Mouse (Mus musculus) midbrain, embryonic 11.5 days (tissue): ENCODE results near the gene Gjd3. TPM values are rescaled to one million over a fixed set of nuclear protein-coding genes. Genes with fewer than 3 reads are reported as not detected.
A peak's percentile ranks its signal among the peaks of the same experiment; 100 is the strongest.
"Not testable (repeated sequence)": the region's sequence is repeated elsewhere in the genome, so short reads cannot be mapped to it uniquely, and the experiment has no call there.

Experiments
- ATAC-seq: fragments of 200-750 bp; cut with Nextera tagmentation; 2 replicates; pipeline ENCODE4 v1.8.0; 2017; ENCODE audit warnings: moderate TSS enrichment, moderate library complexity; ENCODE audit not compliant: low FRiP score
- DNase-seq: peaks from one replicate; pipeline ENCODE4 v3.0.0; 2015; ENCODE audit warnings: low spot score; ENCODE audit errors: missing footprints
- H3K27ac ChIP-seq: fragments of 300-500 bp; sonication (generic); 2 replicates; pipeline ENCODE4 v1.5.1; 2014; ENCODE audit warnings: low read depth, low read length
- H3K27me3 ChIP-seq: fragments of 300-500 bp; sonication (generic); 2 replicates; pipeline ENCODE4 v1.6.1; 2014; ENCODE audit warnings: mild to moderate bottlenecking, low read length, moderate library complexity, mixed read lengths; ENCODE audit not compliant: control insufficient read depth, insufficient read depth
- H3K36me3 ChIP-seq: fragments of 300-500 bp; sonication (generic); 2 replicates; pipeline ENCODE4 v1.6.1; 2014; ENCODE audit warnings: mild to moderate bottlenecking, low read length, moderate library complexity, mixed read lengths; ENCODE audit not compliant: control insufficient read depth, insufficient read depth
- H3K4me1 ChIP-seq: fragments of 300-500 bp; sonication (generic); 2 replicates; pipeline ENCODE4 v1.6.1; 2014; ENCODE audit warnings: low read length; ENCODE audit not compliant: control insufficient read depth, insufficient read depth
- H3K4me2 ChIP-seq: fragments of 300-500 bp; sonication (generic); 2 replicates; pipeline ENCODE4 v1.6.1; 2014; ENCODE audit warnings: mild to moderate bottlenecking, moderate library complexity
- H3K4me3 ChIP-seq: fragments of 300-500 bp; sonication (generic); 2 replicates; pipeline ENCODE4 v1.5.1; 2014; ENCODE audit warnings: low read depth, low read length
- H3K9ac ChIP-seq: fragments of 300-500 bp; sonication (generic); 2 replicates; pipeline ENCODE4 v1.6.1; 2014; ENCODE audit warnings: low read length
- H3K9me3 ChIP-seq: fragments of 300-500 bp; sonication (generic); 2 replicates; pipeline ENCODE4 v1.6.1; 2016; ENCODE audit warnings: low read length; ENCODE audit not compliant: control insufficient read depth
- WGBS: fragments of 180-500 bp; shearing (Covaris S2); extraction: QIAGEN DNeasy Blood & Tissue Kit; methylation state at CpG from one replicate; pipeline ENCODE4 v1.1.7; 2014; 5-methylcytosine and 5-hydroxymethylcytosine counted together
- polyA plus RNA-seq: library from polyadenylated mRNA; unstranded; fragments of >200 nt; fragmentation: Nextera tagmentation; extraction: Ambion mirVana; gene quantifications from 2 replicates; pipeline ENCODE4 v1.2.1, GENCODE M21; 2014

The Gjd3 gene
- polyA plus RNA-seq, 1 experiment from 2014 or later: not detected

DNA sequence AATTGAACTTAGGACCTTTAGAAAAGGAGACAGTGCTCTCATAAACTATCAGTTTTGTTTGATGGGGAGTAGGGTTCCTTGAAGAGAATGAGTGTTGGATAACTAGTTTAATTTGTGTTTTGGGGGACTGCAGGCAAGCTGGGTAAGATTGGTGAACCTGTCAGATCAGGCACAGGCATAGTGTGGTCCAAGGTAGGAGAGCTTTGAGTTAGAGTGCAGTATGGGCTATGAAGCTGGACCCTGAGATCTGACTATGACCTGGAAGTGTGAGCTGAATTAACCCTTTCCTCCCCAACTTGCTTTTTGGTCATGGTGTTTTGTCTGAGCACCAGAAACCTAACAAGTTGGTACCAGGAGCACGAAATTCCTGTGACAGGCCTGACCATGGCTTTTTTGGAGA, 31.0 kb upstream of the Gjd3 start:
- Histone ChIP-seq H3K4me3 (no peak overlapping the region), H3K9me3 (no peaks in the 10 kb centered on the region), H3K9ac (no peak overlapping the region), H3K4me2 (no peak overlapping the region), H3K4me1 (no peaks in the 10 kb centered on the region), H3K36me3 (peaks cover 51% of the 10 kb centered on the region), H3K27ac (no peak overlapping the region), H3K27me3 (no peaks in the 10 kb centered on the region)
- 92% methylated on average over 1 of the region's 1 CpGs for WGBS
- ATAC-seq (no peak), DNase-seq (peak; percentile 80)

DNA sequence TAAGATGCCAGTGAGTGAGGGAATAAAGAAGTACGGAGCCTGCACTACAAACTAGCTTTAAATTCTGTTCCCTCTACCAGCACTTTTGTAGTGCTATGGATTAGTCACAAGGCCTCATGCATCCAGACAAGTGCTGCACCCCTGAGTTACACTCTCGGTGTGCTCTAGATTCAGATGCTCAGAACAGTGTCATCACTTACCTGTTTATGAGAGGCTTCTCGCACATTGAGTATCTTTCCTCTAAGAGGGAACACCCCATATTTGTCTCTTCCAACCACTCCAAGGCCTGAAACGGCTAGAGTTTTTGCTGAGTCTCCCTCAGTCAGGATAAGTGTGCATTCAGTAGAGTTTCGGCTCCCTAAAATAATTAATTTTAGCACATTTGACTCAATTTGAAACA, 27.9 kb upstream of the Gjd3 start:
- no peaks in the 10 kb centered on the region for H3K27me3 ChIP-seq
- peaks cover 46% of the 10 kb centered on the region for H3K36me3 ChIP-seq
- H3K4me3 ChIP-seq: no peak overlapping the region
- H3K9me3 ChIP-seq: no peaks in the 10 kb centered on the region
- H3K27ac ChIP-seq: no peak overlapping the region
- 95% methylated on average over 5 of the region's 5 CpGs for WGBS
- H3K9ac ChIP-seq: no peak overlapping the region
- DNase-seq (no peak), ATAC-seq (no peak)
- no peak overlapping the region for H3K4me2 ChIP-seq
- no peaks in the 10 kb centered on the region for H3K4me1 ChIP-seq

DNA sequence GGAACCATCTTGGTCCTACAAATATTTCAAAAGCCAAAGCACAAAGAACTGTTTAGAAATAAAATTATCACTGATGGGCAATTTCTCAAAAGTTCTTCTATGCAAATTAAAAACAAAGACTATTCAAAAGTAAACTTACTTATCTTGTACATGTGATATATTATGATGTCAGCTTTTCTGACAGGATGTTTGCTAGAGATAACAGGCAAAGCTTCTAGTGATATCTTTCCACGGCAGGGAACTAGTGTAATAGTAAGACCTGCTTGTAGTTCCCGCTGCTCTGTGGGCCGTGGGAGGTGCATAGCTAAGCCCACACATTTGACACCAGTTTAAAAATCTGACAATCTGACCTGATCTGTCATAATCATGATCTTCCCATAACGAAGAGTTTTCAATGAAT, 27.3 kb upstream of the Gjd3 start:
- Histone ChIP-seq H3K4me2 (no peak overlapping the region), H3K36me3 (peaks cover 44% of the 10 kb centered on the region), H3K4me1 (no peaks in the 10 kb centered on the region), H3K9ac (no peak overlapping the region), H3K27ac (no peak overlapping the region), H3K9me3 (no peaks in the 10 kb centered on the region), H3K4me3 (no peak overlapping the region), H3K27me3 (no peaks in the 10 kb centered on the region)
- WGBS: 94% methylated on average over 4 of the region's 4 CpGs
- no peak for ATAC-seq
- no peak for DNase-seq

DNA sequence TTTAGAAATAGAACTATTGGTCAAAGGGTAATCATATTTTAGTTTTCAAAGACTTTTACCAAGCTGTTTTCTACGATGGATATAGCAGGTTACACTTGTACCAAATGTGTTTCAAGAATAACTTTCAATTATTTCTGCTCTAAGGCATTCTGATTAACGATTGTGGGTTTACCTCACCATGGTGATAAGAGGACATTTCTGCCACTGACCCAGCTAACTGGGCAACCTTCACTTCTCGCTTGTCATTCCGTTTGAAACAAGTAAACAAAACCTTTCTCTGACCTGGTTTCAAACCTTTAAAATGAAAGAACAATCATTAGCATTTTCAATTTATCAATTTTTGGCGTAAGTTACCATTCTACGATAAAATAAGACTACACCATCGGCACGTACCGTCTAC, 24.0 kb upstream of the Gjd3 start:
- ATAC-seq (no peak), DNase-seq (peak; percentile 81)
- H3K4me1 ChIP-seq: no peaks in the 10 kb centered on the region
- no peak overlapping the region for H3K27ac ChIP-seq
- 97% methylated on average over 9 of the region's 9 CpGs for WGBS
- H3K4me3 ChIP-seq: no peak overlapping the region
- H3K4me2 ChIP-seq: no peak overlapping the region
- no peak overlapping the region for H3K9ac ChIP-seq
- no peaks in the 10 kb centered on the region for H3K9me3 ChIP-seq
- peaks cover 37% of the 10 kb centered on the region for H3K36me3 ChIP-seq
- no peaks in the 10 kb centered on the region for H3K27me3 ChIP-seq

DNA sequence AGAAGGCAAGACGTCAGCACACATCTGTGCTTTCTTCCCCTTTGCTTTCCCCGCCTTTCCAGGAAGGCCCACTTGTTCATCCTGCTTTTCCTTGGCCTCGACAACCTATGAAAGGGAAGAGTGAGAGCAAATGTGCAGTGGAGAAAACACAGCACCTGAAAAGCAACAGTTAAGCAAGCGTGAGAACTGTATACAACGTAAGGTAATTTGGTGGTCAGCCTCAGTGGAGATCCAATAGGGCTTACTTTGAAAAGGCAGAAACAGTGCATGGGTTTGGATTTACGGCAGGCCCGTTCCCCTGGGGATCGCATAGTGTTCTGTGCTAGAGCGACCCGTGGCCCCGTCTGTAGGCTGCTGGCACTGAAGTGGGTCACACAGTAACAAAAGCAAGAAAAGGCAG, 16.4 kb upstream of the Gjd3 start:
- no peak overlapping the region for H3K4me3 ChIP-seq
- DNase-seq: no peak
- no peaks in the 10 kb centered on the region for H3K4me1 ChIP-seq
- no peak overlapping the region for H3K27ac ChIP-seq
- no peak overlapping the region for H3K9ac ChIP-seq
- ATAC-seq: no peak
- peaks cover 57% of the 10 kb centered on the region for H3K36me3 ChIP-seq
- WGBS: 96% methylated on average over 11 of the region's 11 CpGs
- no peaks in the 10 kb centered on the region for H3K9me3 ChIP-seq
- no peak overlapping the region for H3K4me2 ChIP-seq
- no peaks in the 10 kb centered on the region for H3K27me3 ChIP-seq

DNA sequence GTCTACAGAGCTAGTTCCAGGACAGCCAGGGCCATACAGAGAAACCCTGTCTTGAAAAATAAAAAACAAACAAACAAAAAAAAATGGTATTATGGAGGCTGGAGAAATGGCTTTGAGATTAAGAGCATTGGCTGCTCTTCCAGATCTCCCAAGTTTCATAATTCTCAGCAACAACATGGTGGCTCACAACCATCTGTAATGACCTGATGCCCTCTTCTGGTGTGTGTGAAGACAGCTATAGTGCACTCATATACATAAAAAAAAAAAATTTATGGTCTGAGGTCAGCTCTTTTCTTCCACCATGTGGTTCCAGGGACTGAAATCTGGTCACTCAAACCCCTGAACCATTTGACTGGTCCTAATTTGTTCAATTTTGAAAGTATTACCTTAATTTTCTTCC, 16.0 kb upstream of the Gjd3 start:
- H3K27ac ChIP-seq: no peak overlapping the region
- H3K9me3 ChIP-seq: no peaks in the 10 kb centered on the region
- no peak overlapping the region for H3K4me3 ChIP-seq
- H3K36me3 ChIP-seq: peaks cover 58% of the 10 kb centered on the region
- H3K9ac ChIP-seq: no peak overlapping the region
- ATAC-seq (no peak), DNase-seq (no peak)
- H3K4me1 ChIP-seq: no peaks in the 10 kb centered on the region
- no peaks in the 10 kb centered on the region for H3K27me3 ChIP-seq
- H3K4me2 ChIP-seq: no peak overlapping the region

DNA sequence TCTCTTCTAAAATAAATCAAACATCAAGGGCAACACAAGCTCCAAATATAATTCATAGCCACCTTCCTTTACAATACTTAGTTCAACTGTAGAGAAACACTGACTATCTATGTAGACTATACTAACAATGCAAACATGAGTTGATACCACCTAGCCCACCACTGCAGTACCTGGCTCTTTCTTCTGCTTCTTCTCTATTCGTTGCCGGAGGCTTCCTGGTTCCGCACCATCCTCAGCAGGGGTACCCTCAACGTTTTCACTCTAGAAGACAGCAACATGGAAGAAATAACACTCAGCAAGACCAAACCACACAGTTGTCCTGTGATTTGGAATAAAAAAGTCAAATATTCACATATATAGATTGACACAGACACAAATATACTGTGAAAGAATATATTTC, 14.8 kb upstream of the Gjd3 start:
- Histone ChIP-seq H3K9me3 (no peaks in the 10 kb centered on the region), H3K9ac (no peak overlapping the region), H3K4me3 (no peak overlapping the region), H3K27ac (no peak overlapping the region), H3K4me2 (no peak overlapping the region), H3K36me3 (peaks cover 63% of the 10 kb centered on the region), H3K4me1 (no peaks in the 10 kb centered on the region), H3K27me3 (no peaks in the 10 kb centered on the region)
- ATAC-seq: no peak
- WGBS: 94% methylated on average over 4 of the region's 4 CpGs
- DNase-seq: no peak

DNA sequence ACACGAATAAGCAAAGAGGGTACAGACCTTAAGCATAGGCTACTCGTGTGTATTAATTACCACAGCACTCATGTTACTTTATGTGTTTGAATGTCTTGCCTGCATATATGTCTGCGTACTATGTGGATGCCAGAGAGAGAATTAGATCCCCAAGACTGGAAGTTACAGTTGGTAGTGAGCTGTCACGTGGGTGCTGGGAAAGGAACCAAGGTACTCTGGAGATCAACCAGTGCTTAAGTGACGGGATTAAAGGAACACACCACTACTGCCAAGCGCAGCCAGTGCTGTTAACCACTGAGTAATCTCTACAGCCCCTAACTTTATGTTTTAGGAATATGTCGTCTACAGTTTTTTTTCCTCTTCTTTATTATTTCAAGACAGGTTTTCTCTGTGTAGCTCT, 13.2 kb upstream of the Gjd3 start:
- no peak overlapping the region for H3K4me3 ChIP-seq

DNA sequence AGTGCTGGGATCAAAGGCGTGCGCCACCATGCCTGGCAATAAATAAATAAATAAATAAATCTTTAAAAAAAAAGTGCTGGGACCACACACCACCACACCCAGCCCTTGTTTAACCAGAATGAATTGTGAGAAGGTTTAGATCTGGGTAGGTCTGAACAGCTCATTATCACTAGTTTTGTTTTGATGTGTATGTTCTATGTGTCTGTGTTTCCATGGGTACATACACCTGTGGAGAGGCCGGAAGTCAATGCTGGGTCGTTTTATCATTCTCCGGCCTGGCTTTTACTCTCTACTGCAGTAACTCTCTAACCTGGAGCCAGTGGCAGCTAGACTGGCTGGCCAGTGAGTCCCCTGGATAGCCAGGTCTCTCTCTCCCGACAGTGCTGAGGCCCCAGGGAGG, 8.1 kb upstream of the Gjd3 start:
- no peak for ATAC-seq
- Histone ChIP-seq H3K9me3 (no peaks in the 10 kb centered on the region), H3K4me1 (no peaks in the 10 kb centered on the region), H3K9ac (no peak overlapping the region), H3K4me3 (no peak overlapping the region), H3K27ac (no peak overlapping the region), H3K4me2 (no peak overlapping the region), H3K36me3 (peaks cover 25% of the 10 kb centered on the region), H3K27me3 (no peaks in the 10 kb centered on the region)
- 82% methylated on average over 6 of the region's 6 CpGs for WGBS
- DNase-seq: no peak

More for the DNA sequence above, 13.2 kb upstream of the Gjd3 start:
- H3K27ac ChIP-seq: no peak overlapping the region
- no peak overlapping the region for H3K9ac ChIP-seq
- peaks cover 64% of the 10 kb centered on the region for H3K36me3 ChIP-seq
- ATAC-seq (no peak), DNase-seq (no peak)
- H3K27me3 ChIP-seq: no peaks in the 10 kb centered on the region
- H3K4me1 ChIP-seq: no peaks in the 10 kb centered on the region
- WGBS: 93% methylated on average over 7 of the region's 7 CpGs
- H3K9me3 ChIP-seq: no peaks in the 10 kb centered on the region
- H3K4me2 ChIP-seq: no peak overlapping the region

DNA sequence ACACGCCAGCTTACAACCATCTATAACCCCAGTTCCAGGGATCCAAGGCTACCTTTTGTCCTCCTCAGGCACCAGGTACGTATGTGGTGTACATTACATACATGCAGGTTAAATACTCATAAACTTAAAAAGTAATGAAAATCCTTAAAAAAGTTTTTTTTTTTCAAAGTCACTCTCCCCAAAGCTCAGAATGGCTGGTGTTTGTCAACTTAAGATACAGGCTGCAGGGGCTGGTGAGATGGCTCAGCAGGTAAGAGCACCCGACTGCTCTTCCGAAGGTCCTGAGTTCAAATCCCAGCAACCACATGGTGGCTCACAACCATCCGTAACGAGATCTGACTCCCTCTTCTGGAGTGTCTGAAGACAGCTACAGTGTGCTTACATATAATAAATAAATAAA, 5.4 kb upstream of the Gjd3 start:
- 98% methylated on average over 5 of the region's 6 CpGs for WGBS
- ATAC-seq, H3K4me1 ChIP-seq, H3K27me3 ChIP-seq, H3K4me3 ChIP-seq, H3K4me2 ChIP-seq, H3K27ac ChIP-seq, H3K9me3 ChIP-seq, H3K36me3 ChIP-seq, H3K9ac ChIP-seq, DNase-seq: not testable (repeated sequence)
